Mouse (Mus musculus) cerebellum, postnatal 4 days (tissue): Measurements from ENCODE around the gene Zfp944.
A peak's percentile ranks its signal among the peaks of the same experiment; 100 is the strongest.
"Not testable (repeated sequence)": the region's sequence is repeated elsewhere in the genome, so short reads cannot be mapped to it uniquely, and the experiment has no call there.

ENCODE experiments used
- DNase-seq, 2 experiments: peaks; one replicate each; pipeline ENCODE4 v3.0.0; 2022; ENCODE audit warnings: low spot score in 2 of 2, mixed read lengths in 1 of 2

The Zfp944 gene

GRCm38 (mm10) chr17:22361101-22361781 is at the start of gene Zfp944, which contains the start of gene Zfp758:
Gene Zfp944 (minus strand): TSS chr17:22361400.
Gene Zfp758 (plus strand): TSS chr17:22361453.
- DNase-seq = peak in 1 of 2 experiments; percentile 29

DNA sequence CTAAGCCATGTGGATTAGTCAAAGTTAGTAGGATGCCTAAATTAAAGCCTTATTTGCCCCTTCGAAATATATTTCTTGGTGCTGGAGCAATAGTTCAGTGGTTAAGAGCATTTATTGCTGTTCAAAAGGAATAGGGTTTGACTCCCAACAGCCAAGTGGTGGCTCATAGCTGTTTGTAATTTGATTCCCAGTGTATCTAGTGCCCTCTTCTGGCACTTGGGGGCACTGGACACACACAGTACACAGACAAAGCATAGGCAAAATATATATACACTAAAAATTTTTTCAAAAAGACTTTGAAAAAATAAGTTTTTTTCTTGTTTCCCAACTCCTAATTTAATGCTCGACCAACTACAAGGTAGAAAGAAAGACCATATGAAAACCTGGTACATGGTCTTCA is 49.6 kb upstream of the Zfp944 start:
- peak in 1 of 2 experiments; percentile 8 for DNase-seq

DNA sequence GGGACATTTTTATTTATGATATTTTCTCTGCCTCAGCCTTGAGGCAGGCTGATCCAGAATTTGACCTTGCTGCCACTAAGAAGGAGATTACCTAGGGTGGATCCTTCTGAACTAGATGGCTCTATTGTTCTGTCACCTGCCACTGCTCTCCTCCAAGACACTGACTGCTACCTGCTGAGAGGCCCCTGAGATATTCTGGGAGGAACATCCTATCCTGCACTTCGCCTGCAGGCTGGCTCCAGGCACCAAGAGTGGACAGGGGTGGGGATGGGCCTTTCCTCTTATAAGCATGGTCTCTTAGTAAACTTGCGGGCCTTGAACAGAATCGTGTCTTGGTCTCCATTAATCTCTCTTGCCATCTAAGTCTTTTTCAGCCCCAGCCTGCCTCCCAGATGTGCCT is 2.7 kb upstream of the Zfp944 start:
- no peak for DNase-seq

- DNase-seq = no peak
Observed at GRCm38 (mm10) chr17:22360572-22360971, 628 bp downstream of the Zfp944 start.

- DNase-seq = peak in 1 of 2 experiments; percentile 13
Observed at GRCm38 (mm10) chr17:22352794-22353193, 8.4 kb downstream of the Zfp944 start.

- not testable (repeated sequence) for DNase-seq
Observed at GRCm38 (mm10) chr17:22315247-22315646, 46.0 kb downstream of the Zfp944 start.

GRCm38 (mm10) chr17:22314730-22315226 is 46.4 kb downstream of the Zfp944 start, which contains the start of gene CT030661.1:
Gene CT030661.1 (minus strand): TSS chr17:22314837.
- peak; percentile 58 to 86 for DNase-seq

GRCm38 (mm10) chr17:22314219-22314618 is 47.0 kb downstream of the Zfp944 start:
- DNase-seq = peak in 1 of 2 experiments; percentile 1
